Mouse (Mus musculus) kidney, adult 18-20 months (tissue): ENCODE measurements around the gene Nr2f2.

Experiments used
- DNase-seq: peaks from one replicate; pipeline ENCODE4 v3.0.0; 2021

The Nr2f2 gene

GRCm38 (mm10) chr7:70331243-70332063 is 35.1 kb downstream of the Nr2f2 start:
- peak; percentile 84 for DNase-seq

GRCm38 (mm10) chr7:70330761-70331242 is 35.7 kb downstream of the Nr2f2 start:
- no peak for DNase-seq

DNA sequence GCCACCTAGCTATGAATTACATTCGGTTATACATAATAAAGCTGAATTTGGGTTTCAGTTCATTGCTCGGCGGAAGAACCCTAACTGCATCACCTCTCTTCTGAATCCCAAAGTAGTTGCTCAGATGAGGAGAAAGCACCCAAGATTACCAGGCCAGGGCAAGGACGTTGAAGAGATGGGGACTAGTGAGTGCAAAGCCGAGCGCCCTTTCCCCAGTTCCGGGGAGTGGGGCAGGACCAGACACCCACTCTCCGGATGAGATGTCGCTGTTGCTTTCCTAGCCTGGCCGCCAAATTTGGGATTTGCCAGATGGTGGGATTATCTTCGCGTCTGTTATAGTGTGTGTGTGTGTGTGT is 36.4 kb downstream of the Nr2f2 start:
- DNase-seq, result no peak

DNA sequence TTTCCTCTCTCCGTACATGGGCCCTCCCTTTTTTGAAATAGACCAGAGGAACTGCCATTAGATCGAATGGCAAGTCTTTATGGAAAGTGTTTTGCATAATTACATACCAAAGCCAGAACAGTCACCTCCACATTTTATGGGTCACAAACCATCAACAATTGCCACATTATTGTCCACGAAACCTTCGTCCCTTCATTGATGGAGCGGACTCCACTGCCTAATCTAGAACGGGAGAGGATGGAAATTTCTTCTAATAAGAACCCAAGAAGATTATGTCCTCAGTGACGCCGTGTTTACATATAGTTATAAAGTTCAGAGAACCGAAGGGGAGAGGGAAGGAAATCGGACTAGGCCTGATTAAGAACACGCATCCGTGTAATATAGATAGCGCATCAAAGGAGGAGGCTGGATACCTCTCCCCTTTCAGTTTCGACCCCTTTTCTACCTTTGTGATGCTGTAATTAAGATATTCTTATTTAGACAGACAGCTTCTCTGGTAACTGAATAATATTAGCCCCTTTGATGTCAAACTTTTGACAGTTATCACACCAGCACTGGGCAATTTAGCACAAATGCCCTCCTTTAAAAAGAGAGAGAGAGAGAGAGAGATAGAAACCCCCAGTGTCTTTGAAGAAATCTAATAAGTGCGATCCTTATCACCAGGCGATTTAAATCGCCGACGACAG is 36.9 kb downstream of the Nr2f2 start:
- DNase-seq, result no peak

GRCm38 (mm10) chr7:70329037-70329516 is 37.5 kb downstream of the Nr2f2 start:
- no peak for DNase-seq

DNA sequence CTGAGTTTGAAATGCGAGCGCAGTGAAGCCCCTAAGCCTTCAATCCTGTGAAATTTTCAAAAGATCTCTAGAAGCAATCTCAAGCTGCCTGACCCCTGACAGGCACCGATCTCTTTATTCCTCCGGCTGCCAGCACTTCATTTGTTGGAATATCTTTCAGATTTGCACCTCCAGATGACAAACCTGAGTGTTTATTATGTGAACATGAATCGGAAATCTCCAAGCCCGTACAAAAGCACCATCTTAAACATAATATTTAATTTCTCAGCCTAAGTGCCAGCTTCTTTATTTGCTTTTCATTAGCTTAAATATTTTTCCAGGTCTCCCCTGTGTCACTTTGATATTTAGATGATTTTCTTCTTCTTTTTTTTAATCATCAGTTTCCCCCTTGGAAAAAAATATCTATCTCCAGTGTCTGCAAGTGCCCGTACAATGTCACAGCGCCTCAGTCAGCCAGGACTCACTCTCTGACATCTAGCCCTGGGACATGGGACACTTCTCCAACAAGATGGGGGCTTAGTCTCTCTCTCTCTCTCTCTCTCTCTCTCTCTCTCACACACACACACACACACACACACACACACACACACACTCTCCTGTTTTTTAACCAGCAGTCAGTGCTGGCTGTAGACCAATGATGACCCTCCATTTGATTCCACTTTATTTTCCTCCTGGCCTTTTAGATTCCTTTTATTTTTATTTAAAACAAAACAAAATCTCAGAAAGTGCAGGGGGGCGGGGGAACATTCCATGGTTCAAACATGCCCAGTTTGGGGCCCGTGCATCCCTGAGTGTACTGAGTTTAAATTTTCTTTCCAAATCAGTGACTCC is 38.1 kb downstream of the Nr2f2 start:
- no peak for DNase-seq

GRCm38 (mm10) chr7:70327191-70327590 is 39.3 kb downstream of the Nr2f2 start:
- no peak for DNase-seq

DNA sequence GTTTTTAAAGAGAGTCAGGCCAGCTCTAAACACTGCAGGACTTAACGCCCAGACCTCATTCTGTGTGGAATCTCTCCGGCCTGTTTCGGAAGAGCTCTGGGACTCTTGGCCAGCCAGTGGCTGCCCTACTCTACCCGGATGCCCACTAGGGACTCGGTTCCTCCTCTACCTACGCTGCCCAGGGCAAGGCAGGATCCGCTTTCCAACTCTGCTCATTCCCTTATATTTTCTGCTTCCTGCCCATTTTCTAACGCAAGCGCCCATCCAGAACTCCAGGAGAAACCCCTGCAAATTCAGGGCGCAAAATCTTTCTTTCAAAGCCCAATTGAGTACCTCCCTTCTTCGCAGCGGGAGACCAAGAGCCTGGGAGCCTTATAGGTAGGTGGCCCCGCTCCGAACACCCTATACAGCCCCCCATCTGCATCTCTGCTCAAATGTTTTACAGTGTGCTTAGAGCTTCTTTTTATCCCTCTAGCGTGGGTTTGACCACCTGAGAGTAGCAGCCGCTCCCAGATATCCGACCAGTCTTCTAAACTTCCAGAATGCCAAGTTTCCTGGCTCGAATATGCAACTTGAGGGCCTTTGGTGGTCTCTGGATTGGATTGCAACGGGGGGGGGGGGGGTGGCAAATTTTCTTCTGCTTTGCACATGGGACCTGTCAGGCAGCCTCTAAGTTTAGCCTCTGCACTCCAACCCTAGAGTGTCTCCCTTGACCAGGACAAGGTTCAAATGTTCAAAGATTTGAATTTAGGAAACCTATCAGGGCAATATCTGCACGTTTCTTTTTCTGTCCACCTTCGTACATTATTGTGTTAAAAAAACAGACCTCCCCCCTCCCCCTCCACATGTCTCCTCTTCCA is 40.1 kb downstream of the Nr2f2 start:
- DNase-seq, result no peak

- DNase-seq, result no peak
These were observed 41.2 kb downstream of the Nr2f2 start for GRCm38 (mm10) chr7:70325381-70325780.

DNA sequence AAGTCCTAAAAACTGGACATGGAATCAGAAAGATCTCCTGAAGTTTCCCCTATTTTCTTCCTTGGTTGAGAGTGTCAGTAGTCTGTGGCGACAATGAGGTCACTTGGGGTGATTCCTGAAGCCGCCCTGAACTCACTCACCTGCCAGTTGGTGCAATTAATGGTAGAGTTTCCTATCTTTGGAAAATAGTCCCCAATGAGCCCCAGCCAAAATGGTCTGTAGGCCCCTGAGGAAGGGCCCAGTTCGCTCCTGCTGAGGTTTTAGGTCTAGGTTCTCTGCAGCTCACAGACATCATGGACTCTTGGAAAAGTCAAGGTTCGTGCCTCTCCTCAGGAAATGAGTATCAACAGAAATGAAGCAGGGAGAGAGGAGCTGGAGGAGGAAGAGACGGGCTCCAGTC is 42.0 kb downstream of the Nr2f2 start:
- no peak for DNase-seq

DNA sequence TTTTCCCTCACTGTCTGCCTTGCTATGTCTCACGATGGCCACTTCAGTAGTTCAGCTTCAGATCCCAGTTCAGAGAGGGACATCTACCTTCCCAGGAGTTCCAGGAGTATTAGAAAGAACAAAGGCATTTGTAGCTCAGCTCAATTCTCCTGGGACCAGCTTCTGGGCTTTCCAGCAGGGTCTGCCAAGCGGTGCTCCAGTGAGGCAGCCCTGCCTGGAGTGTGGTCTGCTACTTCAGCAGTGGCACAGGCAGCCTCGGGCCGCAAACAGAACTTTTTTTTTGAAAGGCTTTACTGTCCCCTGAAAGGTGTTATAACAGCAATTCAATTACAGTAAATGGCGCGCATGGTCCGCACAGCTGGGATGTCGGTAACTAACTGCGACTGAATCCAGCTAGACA is 42.5 kb downstream of the Nr2f2 start:
- no peak for DNase-seq

GRCm38 (mm10) chr7:70305716-70306115 is 60.8 kb downstream of the Nr2f2 start:
- peak; percentile 8 for DNase-seq

DNA sequence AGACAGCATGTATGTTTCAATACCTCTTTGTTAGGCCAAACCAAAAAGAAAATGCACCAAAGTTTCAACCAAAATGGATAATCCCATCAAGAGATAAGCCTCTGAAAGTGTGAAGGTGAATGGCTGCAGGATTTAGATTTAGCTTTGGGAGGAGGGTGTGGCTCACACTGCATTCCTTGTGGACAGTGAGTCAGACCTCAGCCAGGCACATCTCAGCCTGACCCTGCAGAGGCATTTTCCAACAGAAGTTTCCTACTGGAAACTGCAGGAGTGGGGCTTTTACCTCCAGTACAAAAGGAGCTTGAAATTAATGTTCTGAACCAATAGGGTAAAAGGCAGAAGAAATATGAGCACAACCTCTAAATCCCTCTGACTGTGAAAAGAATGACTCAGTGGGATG is 62.1 kb downstream of the Nr2f2 start:
- no peak for DNase-seq
